Mouse (Mus musculus): ENCODE results near the gene Ntn1.

The Ntn1 gene

DNA sequence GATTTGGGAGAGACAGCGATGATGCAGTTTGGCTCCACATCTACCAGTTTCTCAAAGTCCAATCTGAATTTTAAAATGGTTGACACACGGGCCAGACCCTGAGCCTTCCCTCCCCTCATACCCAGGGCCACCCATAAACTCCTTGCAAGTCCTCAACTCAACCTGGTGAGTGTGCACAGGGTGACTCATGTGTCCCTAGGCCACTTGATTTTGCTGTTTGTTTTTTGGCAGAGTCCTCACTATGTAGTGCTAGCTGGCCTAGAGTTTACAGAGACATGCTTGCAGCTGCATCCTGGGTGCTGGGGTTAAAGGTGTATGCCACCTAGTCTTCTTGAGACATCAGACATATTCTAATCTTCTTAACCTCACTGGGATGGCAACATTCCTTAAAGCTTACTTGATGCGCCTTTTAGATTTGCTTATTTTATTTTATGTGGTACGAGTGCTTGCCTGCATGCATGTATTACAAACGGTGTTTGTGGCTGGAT, 26.5 kb upstream of the Ntn1 start:
- TF ChIP-seq GATA4 (IDR thresholded peaks at IDR 0.05; ENCODE audit: insufficient replicate concordance, low read length), result no peak

DNA sequence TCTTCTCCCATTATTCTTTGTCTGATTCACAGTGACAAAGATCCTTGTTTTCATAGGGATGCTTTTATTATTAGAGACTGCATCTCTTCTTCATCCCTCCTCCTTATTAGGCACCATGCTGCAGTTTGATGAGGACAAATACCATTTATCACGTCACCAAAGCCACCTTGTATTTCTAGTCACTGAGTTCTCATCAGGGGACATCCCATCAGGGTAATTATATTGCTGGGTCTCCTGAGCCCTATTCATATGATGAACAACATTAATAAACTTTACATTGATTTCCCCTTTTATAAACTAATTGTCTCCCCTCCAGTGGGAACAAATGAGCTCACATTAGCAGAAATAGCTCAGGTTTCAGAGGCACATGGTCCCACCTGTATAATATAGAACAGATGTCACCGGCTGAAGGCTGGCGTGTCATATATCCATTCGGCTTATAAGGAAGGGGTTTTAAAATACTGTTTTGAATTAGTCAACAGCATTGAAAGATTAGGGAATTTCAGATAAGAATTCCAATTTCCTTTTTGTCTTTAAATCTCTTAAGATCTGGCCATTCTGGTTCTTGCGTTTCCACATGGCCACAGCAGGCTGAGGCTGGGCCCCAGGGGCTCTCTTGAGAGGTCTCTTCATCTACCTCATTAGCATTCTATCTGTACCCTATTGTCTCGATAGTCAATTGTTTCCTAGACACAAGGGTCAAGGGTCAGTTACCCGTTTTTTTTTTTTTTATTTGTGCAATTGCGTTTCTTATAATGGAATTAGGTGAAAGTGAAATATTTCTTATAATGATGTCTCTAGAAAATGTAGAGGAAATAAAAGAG, 25.1 kb upstream of the Ntn1 start:
- no peak for TF ChIP-seq GATA4 (IDR thresholded peaks at IDR 0.05; ENCODE audit: insufficient replicate concordance, low read length)

DNA sequence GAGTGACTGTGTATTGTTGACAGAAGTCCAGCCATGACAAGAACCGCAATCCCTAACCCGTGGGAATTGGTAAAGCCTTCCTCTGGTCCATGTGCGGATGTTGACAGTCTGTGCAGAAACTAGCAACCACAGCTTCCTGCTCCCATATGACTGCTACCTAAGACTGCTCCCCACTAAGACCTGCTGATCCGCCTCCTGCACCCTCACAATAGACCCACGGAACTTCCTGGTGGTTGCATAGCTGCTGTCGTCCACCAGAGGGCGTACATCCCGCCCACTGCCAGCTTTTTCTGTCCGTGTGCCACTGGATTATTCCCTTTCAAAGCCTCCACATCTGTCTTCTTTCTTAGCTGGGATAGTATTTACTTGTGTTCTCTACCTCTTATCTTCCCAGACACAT, 17.2 kb upstream of the Ntn1 start:
- no peak for TF ChIP-seq GATA4 (IDR thresholded peaks at IDR 0.05; ENCODE audit: insufficient replicate concordance, low read length)

DNA sequence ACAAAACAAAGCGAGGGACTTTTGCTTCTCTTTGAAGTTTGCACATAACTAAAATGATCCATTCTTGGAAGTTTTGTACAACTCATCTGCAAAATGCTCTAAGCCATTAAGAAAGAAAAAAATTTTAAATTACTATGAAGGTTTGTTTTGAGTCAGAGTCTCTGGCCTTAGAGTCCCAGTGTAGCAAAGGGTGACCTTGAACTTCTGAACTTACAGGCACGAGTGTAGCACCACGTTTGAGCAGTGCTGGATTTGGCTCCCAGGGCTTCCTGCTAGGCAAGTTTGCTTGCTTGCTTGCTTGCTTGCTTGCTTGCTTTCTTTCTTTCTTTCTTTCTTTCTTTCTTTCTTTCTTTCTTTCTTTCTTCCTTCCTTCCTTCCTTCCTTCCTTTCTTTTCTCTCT, 16.4 kb upstream of the Ntn1 start:
- TF ChIP-seq GATA4 (IDR thresholded peaks at IDR 0.05; ENCODE audit: insufficient replicate concordance, low read length), result no peak

DNA sequence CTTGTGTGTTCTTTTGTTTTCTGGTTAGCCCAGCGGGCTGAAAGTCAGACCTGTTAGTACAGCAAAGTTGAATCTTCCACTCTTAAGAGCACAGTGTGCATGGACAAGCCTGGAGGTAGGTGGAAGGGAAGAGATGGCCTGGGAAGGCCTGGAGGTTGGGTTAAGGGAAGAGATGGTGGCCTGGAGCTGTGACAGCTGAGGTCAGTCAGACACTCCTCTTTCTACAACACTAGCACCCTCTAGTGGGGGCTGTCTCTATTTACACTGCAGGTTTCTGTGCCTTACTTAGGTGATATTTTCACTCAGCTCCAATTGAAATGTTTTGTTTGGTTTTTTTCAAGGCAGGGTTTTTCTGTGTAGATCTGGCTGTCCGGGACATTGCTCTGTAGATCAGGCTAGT, 7.5 kb upstream of the Ntn1 start:
- no peak for TF ChIP-seq GATA4 (IDR thresholded peaks at IDR 0.05; ENCODE audit: insufficient replicate concordance, low read length)

DNA sequence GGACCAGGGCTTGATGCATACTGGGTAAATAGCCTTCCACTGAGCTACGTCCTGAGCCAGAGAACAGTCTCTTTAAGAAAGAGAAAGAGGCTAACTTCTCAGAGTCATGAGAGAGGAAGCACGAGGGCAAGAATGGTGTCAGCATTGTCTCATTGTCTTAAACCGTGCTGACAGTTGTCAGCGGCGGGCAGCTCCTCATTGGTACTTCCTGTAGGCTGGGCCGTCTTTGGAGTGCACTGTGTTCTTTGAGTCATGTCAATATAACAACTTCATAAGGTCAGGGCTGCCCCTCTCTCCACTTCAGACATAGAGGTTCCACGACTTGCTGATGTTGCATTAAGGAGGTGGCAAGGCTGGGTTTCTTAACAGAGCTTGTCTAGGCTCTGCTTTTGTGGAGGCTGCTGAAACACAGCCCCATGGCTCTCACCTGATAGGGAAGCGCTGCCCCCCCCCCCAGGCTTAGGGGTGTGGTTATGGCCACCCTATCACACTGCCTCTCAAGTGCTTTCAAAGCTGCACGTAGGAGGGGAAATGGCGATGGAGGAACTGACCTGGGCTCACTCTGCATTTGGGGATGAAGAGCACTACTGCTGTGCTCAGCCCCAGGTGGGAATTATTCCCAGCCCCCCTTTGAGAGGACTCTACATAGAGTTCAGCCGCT, 6.8 kb upstream of the Ntn1 start:
- TF ChIP-seq GATA4 (IDR thresholded peaks at IDR 0.05; ENCODE audit: insufficient replicate concordance, low read length), result no peak

DNA sequence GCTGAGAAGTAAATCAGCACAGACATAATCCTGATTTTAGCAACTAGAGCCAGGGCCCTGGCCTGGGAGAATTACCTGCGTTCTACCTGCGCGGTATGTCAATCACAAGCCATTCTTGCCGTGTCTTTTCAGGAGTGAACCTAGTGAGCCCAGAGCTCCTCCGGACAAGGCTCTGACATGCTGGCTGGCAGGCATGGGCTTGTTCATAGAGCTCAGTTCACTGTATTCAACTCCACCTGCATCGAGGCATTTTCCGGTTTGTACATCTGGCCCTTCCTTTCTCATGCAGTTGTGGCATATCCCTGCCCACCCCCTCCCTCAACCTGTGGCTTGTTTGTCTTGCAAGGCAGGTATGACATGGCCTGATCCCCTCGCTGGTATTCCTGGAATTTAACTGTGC, 5.0 kb upstream of the Ntn1 start:
- no peak for TF ChIP-seq GATA4 (IDR thresholded peaks at IDR 0.05; ENCODE audit: insufficient replicate concordance, low read length)

DNA sequence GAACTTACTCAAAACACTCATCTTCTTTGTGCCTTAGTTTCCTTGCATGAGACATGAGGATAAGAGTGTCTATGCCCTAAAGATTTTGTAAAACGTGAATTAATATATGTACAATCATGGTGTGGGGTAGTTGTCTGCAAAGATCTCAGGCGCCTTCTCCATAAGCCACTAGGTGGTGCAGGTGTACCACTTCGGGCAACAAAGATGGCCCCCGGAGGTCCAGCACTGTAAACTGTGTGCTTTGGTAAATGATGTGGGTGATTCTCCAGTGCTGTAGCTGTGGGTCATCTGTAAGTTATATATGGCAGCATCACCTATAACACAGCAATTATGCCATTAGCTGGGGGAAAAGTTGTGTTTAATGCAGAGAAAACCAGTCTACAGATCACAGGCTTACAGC, 3.6 kb upstream of the Ntn1 start:
- TF ChIP-seq GATA4 (IDR thresholded peaks at IDR 0.05; ENCODE audit: insufficient replicate concordance, low read length), result no peak

DNA sequence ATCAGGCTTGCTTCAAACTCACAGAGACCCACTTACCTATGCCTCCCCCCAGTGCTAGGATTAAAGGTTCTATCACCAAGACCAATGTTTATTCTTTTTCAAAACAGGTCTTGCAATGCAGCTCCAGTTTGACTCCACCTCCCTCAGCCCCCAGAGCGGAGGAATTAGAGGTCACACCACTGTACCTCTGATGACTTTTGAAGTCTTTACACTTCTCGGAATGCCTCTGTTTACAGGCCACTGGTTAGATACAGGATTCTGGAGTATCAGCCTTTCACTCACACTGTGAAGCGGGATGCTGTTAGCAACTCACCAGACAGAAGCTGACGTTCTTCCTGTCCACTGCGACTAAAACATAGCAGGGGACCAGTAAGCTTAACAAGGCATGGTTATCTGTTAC, 805 bp upstream of the Ntn1 start:
- TF ChIP-seq GATA4 (IDR thresholded peaks at IDR 0.05; ENCODE audit: insufficient replicate concordance, low read length), result no peak

DNA sequence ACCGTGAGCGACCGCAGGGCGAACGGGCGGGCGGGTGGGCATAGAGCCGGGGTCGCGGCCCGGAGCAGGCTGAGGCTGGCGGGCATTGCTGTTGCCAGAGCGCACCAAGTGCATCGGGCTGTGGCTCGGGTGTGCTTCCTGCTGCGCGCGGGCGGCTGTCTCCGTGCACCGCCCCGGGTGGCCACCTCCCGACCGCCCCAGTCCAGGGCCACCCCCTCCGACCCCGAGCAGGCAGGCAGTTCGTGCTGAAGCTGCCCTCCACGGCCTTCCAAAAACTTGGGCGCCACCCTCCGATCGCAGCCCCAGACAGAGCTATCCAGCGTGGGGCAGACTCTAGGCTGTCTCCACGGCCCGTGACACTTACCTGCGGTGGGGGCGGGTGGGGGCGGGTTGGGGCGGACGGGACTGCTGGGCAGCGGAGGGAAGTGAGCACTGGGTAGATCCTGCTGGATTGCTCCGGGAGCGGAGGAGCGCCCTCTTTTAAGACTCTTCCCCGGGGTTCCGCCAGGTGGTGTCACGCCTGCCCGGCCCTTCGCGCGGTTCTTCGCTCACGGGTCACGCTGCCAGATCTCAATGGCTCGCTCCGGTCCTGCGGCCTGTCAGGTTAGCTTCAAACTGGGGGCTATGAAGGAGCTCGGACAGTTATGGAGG, 477 bp downstream of the Ntn1 start:
- no peak for TF ChIP-seq GATA4 (IDR thresholded peaks at IDR 0.05; ENCODE audit: insufficient replicate concordance, low read length)

DNA sequence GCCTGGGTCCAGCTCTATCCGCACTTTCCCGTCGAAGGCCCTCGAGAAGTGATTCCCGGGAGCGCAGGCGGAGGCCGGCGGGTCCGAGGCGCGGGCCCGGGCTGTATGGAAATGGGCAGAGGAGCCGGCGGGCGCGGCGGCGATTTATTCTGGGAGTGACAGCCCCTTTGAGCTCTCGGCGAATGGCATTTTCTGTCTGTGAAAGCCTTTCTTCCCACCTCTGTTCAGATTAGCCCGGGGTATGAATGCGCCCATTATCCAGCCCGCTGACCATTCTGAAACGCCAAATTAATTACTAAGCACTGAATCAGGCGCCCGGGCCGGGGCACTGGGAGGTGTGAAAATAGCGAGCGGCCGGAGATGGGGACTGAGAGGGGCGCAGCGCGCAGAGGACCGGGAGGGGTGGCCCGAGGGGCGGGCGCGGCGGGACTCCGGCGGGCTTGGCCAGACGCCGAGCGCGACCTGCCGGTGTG, 1.0 kb downstream of the Ntn1 start:
- TF ChIP-seq GATA4 (IDR thresholded peaks at IDR 0.05; ENCODE audit: insufficient replicate concordance, low read length), result no peak

DNA sequence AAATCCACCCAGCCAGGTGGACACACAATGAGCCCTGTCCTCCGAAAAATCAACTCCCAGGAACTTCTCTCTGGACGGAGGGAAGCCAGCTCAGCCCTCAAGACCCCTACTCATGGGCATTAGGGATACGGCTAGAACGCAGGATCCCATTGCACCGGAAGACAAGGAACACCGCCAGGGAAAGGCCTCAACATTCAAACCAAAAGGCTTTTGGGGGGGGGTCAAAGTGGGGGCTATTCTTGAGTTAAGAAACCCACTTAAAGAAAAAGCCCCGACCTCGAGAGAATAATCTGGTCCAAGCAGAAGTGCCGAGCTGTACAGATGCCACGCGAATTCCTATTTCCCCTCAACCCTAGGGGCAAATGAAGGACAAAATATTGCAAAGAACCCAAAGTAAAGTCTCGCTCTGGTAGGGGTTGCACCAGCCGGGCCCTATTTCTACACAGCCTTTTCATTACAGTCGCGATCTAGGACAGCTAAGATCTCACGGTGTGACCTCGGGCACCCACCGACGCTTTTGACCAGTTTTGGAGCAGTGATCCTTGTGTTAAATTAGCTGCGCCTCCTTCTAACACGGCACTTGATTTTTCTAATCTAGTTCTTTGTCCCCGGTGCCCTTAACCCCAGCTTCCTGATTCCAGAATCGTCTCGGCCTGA, 1.6 kb downstream of the Ntn1 start:
- TF ChIP-seq GATA4 (IDR thresholded peaks at IDR 0.05; ENCODE audit: insufficient replicate concordance, low read length), result no peak

DNA sequence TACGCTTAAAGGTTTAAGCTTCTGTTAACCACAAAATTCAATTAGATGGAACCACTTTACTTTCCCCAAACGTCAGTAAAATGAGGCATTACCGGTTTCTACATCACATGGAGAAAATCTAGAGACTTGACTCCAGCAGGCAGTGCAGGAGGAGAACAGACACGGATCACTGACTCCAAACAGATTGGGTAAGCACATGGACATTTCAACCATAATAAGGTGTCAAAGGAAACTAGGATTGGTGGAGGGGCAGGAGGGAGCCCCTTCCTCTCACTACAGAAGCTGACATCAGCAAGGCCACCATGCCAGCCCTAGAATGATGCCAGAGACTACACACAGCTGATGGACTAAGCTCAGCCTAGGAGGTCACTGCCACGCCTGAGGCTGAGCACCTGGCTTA, 5.1 kb downstream of the Ntn1 start:
- no peak for TF ChIP-seq GATA4 (IDR thresholded peaks at IDR 0.05; ENCODE audit: insufficient replicate concordance, low read length)

DNA sequence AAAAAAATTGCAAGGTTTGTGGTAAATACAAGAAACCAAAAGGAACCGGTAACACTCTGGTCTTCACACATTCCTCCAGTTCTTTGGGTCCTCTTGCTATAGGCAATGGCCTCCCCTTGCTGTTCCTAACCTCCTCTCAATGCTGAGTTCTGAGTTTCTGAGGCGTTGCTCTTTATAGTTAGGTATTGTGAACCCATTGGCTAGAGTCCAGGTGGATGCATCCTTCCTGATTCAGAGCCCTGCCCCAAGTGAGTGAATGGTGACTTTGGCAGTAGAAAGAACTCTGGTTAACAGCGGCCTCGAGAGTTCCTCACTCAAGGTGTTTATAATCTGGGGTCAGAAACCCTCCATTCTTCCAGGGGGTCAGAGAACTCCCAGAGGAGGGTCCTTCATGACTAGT, 5.9 kb downstream of the Ntn1 start:
- no peak for TF ChIP-seq GATA4 (IDR thresholded peaks at IDR 0.05; ENCODE audit: insufficient replicate concordance, low read length)

DNA sequence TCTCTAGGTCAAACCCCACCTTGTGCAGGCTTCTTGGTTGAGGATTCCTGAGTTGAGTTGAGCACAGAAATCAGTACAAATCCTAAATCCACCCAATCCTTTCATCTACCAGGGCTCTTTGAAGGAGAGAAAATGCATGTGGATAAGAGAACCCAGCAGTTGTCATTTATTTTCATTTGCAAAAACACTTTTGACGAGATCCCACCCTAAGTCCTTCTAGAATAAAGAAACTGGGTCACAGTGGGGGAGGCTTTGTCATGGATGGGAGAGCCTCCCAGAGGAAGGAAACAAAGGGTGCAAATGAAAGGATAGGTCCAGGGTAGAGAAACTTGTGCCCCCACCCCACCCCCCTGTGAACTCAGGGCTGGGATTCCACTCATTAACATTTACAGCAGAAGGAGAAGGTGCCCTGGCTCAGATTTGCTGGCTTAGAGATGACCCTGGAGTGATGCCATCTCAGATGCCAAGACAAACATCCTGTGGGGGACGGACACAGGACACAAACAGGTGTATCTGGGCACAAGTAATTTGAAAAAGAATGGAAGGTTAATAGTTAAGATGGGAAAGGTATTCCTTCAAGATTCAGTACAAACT, 6.6 kb downstream of the Ntn1 start:
- no peak for TF ChIP-seq GATA4 (IDR thresholded peaks at IDR 0.05; ENCODE audit: insufficient replicate concordance, low read length)

Data from liver, adult (tissue).